Mouse (Mus musculus): ENCODE measurements around the gene Fam222b. TPM values are rescaled to one million over a fixed set of nuclear protein-coding genes. Genes with fewer than 3 reads are reported as not detected.
"Not testable (repeated sequence)": the region's sequence is repeated elsewhere in the genome, so short reads cannot be mapped to it uniquely, and the experiment has no call there.

Fam222b gene
- total RNA-seq (2014; rRNA removed; ENCODE audit: low replicate concordance) (10.8 and 24.6 TPM in 2 replicates), polyA plus RNA-seq (2015; fragmentation: Nextera tagmentation; extraction: Ambion mirVana) (11.1 TPM in 2 replicates)

GRCm38 (mm10) chr11:78094504-78095143 lies at the start of gene Fam222b:
TSS of gene Fam222b (plus strand) at chr11:78094660.
- Histone ChIP-seq H3K27me3 (ENCODE audit: control insufficient read depth, insufficient read depth, low read length) (no peaks in the 10 kb centered on the region), H3K4me2 (ENCODE audit: low read depth, low read length) (peak within 1 kb of the TSS; percentile 83), H3K27ac (ENCODE audit: low read depth) (peak within 1 kb of the TSS; percentile 87), H3K9ac (replicated peaks; ENCODE audit: low read depth, low read length) (peak within 1 kb of the TSS; percentile 70), H3K36me3 (replicated peaks; ENCODE audit: control insufficient read depth, insufficient read depth, low read length) (no peaks in the 10 kb centered on the region), H3K4me3 (ENCODE audit: low read depth, low read length) (peak within 1 kb of the TSS; percentile 80), H3K9me3 (replicated peaks; ENCODE audit: control insufficient read depth, low read length) (no peaks in the 10 kb centered on the region), H3K4me1 (ENCODE audit: control insufficient read depth, insufficient read depth) (peaks cover 28% of the 10 kb centered on the region)
- 0% methylated on average over 38 of the region's 38 CpGs for WGBS
- TF ChIP-seq CTCF (IDR thresholded peaks at IDR 0.05; ENCODE audit: low read depth), result no peak
- no peak; the same call in 1 of the 2 replicates for TF ChIP-seq EP300 (IDR thresholded peaks at IDR 0.05; ENCODE audit: low read depth)
- ATAC-seq (ENCODE audit: insufficient read depth, low read depth), result peak; percentile 98
- peak; percentile 96 for DNase-seq (ENCODE audit: low spot score)

GRCm38 (mm10) chr11:78044758-78045251 lies 49.7 kb upstream of the Fam222b start:
- 11% methylated on average over 5 of the region's 5 CpGs for WGBS
- H3K4me2 ChIP-seq (ENCODE audit: low read depth, low read length), result peak overlapping the region; percentile 31
- no peaks in the 10 kb centered on the region for H3K9me3 ChIP-seq (replicated peaks; ENCODE audit: control insufficient read depth, low read length)
- no peaks in the 10 kb centered on the region for H3K27me3 ChIP-seq (ENCODE audit: control insufficient read depth, insufficient read depth, low read length)
- no peak overlapping the region for H3K9ac ChIP-seq (replicated peaks; ENCODE audit: low read depth, low read length)
- no peak overlapping the region for H3K4me3 ChIP-seq (ENCODE audit: low read depth, low read length)
- peak overlapping the region; percentile 92 for H3K27ac ChIP-seq (ENCODE audit: low read depth)
- 0 out of 2 replicates have a peak, but pooled peaks cover 4% of the 10 kb centered on the region for H3K36me3 ChIP-seq (replicated peaks; ENCODE audit: control insufficient read depth, insufficient read depth, low read length)
- TF ChIP-seq CTCF (IDR thresholded peaks at IDR 0.05; ENCODE audit: low read depth), result no peak
- TF ChIP-seq EP300 (IDR thresholded peaks at IDR 0.05; ENCODE audit: low read depth), result no peak
- ATAC-seq (ENCODE audit: insufficient read depth, low read depth), result peak; percentile 95
- DNase-seq (ENCODE audit: low spot score), result peak; percentile 95
- no peaks in the 10 kb centered on the region for H3K4me1 ChIP-seq (ENCODE audit: control insufficient read depth, insufficient read depth)

DNA sequence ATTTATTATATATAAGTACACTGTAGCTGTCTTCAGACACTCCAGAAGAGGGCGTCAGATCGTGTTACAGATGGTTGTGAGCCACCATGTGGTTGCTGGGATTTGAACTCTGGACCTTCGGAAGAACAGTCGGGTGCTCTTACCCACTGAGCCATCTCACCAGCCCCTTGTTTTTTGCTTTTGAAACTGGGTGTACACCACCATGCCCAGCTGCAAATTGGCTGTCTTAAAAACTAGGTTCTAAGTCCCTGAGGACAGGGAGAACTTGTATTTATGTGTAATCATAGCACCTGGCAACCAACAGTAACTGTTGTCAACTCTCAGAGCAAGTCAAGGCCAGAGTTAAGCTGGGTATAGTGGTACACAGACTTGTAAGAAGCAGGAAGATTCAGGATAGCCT lies 45.8 kb upstream of the Fam222b start:
- H3K4me3 ChIP-seq (ENCODE audit: low read depth, low read length); H3K27me3 ChIP-seq (ENCODE audit: control insufficient read depth, insufficient read depth, low read length); ATAC-seq (ENCODE audit: insufficient read depth, low read depth); H3K4me2 ChIP-seq (ENCODE audit: low read depth, low read length); H3K4me1 ChIP-seq (ENCODE audit: control insufficient read depth, insufficient read depth); DNase-seq (ENCODE audit: low spot score); H3K9ac ChIP-seq (replicated peaks; ENCODE audit: low read depth, low read length); H3K27ac ChIP-seq (ENCODE audit: low read depth); H3K9me3 ChIP-seq (replicated peaks; ENCODE audit: control insufficient read depth, low read length): not testable (repeated sequence)
- 88% methylated on average over 3 of the region's 4 CpGs for WGBS
- H3K36me3 ChIP-seq (replicated peaks; ENCODE audit: control insufficient read depth, insufficient read depth, low read length), result peaks cover 22% of the 10 kb centered on the region; the same call in 1 of the 2 replicates

DNA sequence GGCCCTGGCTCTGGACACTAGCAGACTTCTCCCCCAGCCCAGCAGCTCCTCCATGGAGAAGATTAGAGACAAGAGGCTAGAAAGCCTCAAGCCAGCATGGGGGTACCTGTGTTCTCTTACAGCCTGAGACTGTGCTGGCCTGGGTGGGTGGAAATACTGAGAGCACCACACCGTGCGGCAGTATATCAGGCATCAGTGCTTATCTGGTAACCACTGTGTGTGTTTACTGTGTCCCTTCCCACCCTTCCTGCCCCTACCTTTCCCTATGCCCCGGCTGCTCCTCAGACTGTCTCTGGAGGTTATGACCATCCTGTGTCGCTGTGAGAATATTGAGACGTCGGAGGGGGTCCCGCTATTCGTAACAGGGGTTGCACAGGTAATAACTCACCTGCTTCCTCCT lies 41.4 kb upstream of the Fam222b start:
- no peak overlapping the region for H3K4me3 ChIP-seq (ENCODE audit: low read depth, low read length)
- no peaks in the 10 kb centered on the region for H3K27me3 ChIP-seq (ENCODE audit: control insufficient read depth, insufficient read depth, low read length)
- H3K27ac ChIP-seq (ENCODE audit: low read depth), result no peak overlapping the region
- peaks cover 64% of the 10 kb centered on the region for H3K36me3 ChIP-seq (replicated peaks; ENCODE audit: control insufficient read depth, insufficient read depth, low read length)
- no peak overlapping the region for H3K4me2 ChIP-seq (ENCODE audit: low read depth, low read length)
- H3K4me1 ChIP-seq (ENCODE audit: control insufficient read depth, insufficient read depth), result no peaks in the 10 kb centered on the region
- TF ChIP-seq EP300 (IDR thresholded peaks at IDR 0.05; ENCODE audit: low read depth) (no peak), CTCF (IDR thresholded peaks at IDR 0.05; ENCODE audit: low read depth) (no peak)
- ATAC-seq (ENCODE audit: insufficient read depth, low read depth), result no peak
- H3K9me3 ChIP-seq (replicated peaks; ENCODE audit: control insufficient read depth, low read length), result no peaks in the 10 kb centered on the region
- DNase-seq (ENCODE audit: low spot score), result no peak
- H3K9ac ChIP-seq (replicated peaks; ENCODE audit: low read depth, low read length), result no peak overlapping the region
- 78% methylated on average over 8 of the region's 8 CpGs for WGBS

GRCm38 (mm10) chr11:78056946-78057345 lies 37.5 kb upstream of the Fam222b start:
- Histone ChIP-seq H3K27me3 (ENCODE audit: control insufficient read depth, insufficient read depth, low read length) (no peaks in the 10 kb centered on the region), H3K36me3 (replicated peaks; ENCODE audit: control insufficient read depth, insufficient read depth, low read length) (peaks cover 67% of the 10 kb centered on the region), H3K27ac (ENCODE audit: low read depth) (no peak overlapping the region), H3K4me2 (ENCODE audit: low read depth, low read length) (no peak overlapping the region), H3K9me3 (replicated peaks; ENCODE audit: control insufficient read depth, low read length) (no peaks in the 10 kb centered on the region), H3K9ac (replicated peaks; ENCODE audit: low read depth, low read length) (no peak overlapping the region), H3K4me1 (ENCODE audit: control insufficient read depth, insufficient read depth) (no peaks in the 10 kb centered on the region), H3K4me3 (ENCODE audit: low read depth, low read length) (no peak overlapping the region)
- TF ChIP-seq CTCF (IDR thresholded peaks at IDR 0.05; ENCODE audit: low read depth) (no peak), EP300 (IDR thresholded peaks at IDR 0.05; ENCODE audit: low read depth) (no peak)
- ATAC-seq (ENCODE audit: insufficient read depth, low read depth) (no peak), DNase-seq (ENCODE audit: low spot score) (no peak)
- WGBS, result 90% methylated on average over 8 of the region's 8 CpGs
